Mouse (Mus musculus) lung, postnatal 0 days (tissue): Measurements from ENCODE around the gene Coro2b. TPM values are rescaled to one million over a fixed set of nuclear protein-coding genes. Genes with fewer than 3 reads are reported as not detected.
A peak's percentile ranks its signal among the peaks of the same experiment; 100 is the strongest.

ENCODE experiments used
- ATAC-seq: fragments of 200-750 bp; cut with Nextera tagmentation; 2 replicates; pipeline ENCODE4 v1.8.0; 2017; ENCODE audit warnings: moderate library complexity
- DNase-seq: peaks from one replicate; pipeline ENCODE4 v3.0.0-alpha.2; 2016; ENCODE audit warnings: low spot score
- H3K27ac ChIP-seq: fragments of 300-500 bp; sonication (generic); 2 replicates; pipeline ENCODE4 v1.5.1; 2014; ENCODE audit warnings: antibody characterized with exemption, mild to moderate bottlenecking, low read length, mixed read lengths
- H3K27me3 ChIP-seq: fragments of 300-500 bp; sonication (generic); replicated peaks from 2 replicates; pipeline ENCODE4 v1.6.1; 2014; ENCODE audit warnings: low read length, mixed read lengths; ENCODE audit not compliant: insufficient read depth
- H3K36me3 ChIP-seq: fragments of 300-500 bp; sonication (generic); 2 replicates; pipeline ENCODE4 v1.6.1; 2014; ENCODE audit warnings: low read length, mixed read lengths; ENCODE audit not compliant: insufficient read depth
- H3K4me1 ChIP-seq: fragments of 300-500 bp; sonication (generic); 2 replicates; pipeline ENCODE4 v1.6.1; 2014; ENCODE audit warnings: antibody characterized with exemption, low read depth, low read length, mixed read lengths; ENCODE audit not compliant: insufficient read depth
- H3K4me2 ChIP-seq: fragments of 300-500 bp; sonication (generic); replicated peaks from 2 replicates; pipeline ENCODE4 v1.6.1; 2014; ENCODE audit warnings: low read depth, mild to moderate bottlenecking, low read length, moderate library complexity, mixed read lengths
- H3K4me3 ChIP-seq: fragments of 300-500 bp; sonication (generic); 2 replicates; pipeline ENCODE4 v1.5.1; 2014; ENCODE audit warnings: low read depth, low read length
- H3K9ac ChIP-seq: fragments of 300-500 bp; sonication (generic); replicated peaks from 2 replicates; pipeline ENCODE4 v1.6.1; 2014; ENCODE audit warnings: low read depth, mild to moderate bottlenecking
- H3K9me3 ChIP-seq: fragments of 300-500 bp; sonication (generic); 2 replicates; pipeline ENCODE4 v1.6.1; 2016; ENCODE audit warnings: low read length, mixed read lengths
- CTCF ChIP-seq: IDR thresholded peaks from 2 replicates; pipeline ENCODE4 v1.5.1; 2016; ENCODE audit warnings: antibody characterized with exemption, mild to moderate bottlenecking
- EP300 ChIP-seq: IDR thresholded peaks from 2 replicates; pipeline ENCODE4 v1.6.1; 2016; ENCODE audit warnings: antibody characterized with exemption, mild to moderate bottlenecking, control low read depth
- WGBS: fragments of 180-500 bp; shearing (Covaris S2); extraction: QIAGEN DNeasy Blood & Tissue Kit; methylation state at CpG from one replicate; pipeline ENCODE4 v1.1.7; 2014; 5-methylcytosine and 5-hydroxymethylcytosine counted together
- polyA plus RNA-seq: library from polyadenylated mRNA; unstranded; fragments of >200 nt; fragmentation: Nextera tagmentation; extraction: Ambion mirVana; gene quantifications from 2 replicates; pipeline ENCODE4 v1.2.1, GENCODE M21; 2015

Coro2b gene
- polyA plus RNA-seq, 1 experiment from 2014 or later: 15.8 TPM

DNA sequence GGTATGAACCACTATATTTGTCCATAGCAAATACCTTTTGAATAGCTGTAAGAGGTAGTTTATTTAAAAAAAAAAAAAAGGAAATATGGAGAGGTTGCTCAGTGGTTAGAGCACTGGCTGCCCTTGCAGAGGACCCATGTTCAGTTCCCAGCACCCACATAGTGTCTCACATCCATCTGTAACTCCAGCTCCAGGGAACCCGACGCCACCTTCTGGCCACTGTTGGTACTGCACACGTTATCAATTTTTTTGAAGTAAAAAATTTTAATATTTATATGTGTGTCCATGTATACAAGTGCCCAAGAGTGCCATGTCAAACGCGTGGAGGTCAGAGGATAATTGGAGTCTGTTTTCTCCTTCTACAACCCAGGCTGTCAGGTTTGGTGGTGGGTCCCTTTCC is 118.1 kb downstream of the Coro2b start:
- no peak for DNase-seq
- Histone ChIP-seq H3K36me3 (no peaks in the 10 kb centered on the region), H3K9me3 (no peaks in the 10 kb centered on the region), H3K27ac (no peak overlapping the region), H3K4me1 (peaks cover 7% of the 10 kb centered on the region), H3K4me3 (no peak overlapping the region), H3K9ac (no peak overlapping the region), H3K27me3 (no peaks in the 10 kb centered on the region), H3K4me2 (no peak overlapping the region)
- TF ChIP-seq CTCF (peak; percentile 59), EP300 (no peak)
- WGBS: 65% methylated on average over 5 of the region's 5 CpGs
- ATAC-seq: no peak

GRCm38 (mm10) chr9:62407357-62408146 is 129.3 kb downstream of the Coro2b start:
- Histone ChIP-seq H3K27me3 (no peaks in the 10 kb centered on the region), H3K4me2 (no peak overlapping the region), H3K4me3 (no peak overlapping the region), H3K9ac (no peak overlapping the region), H3K4me1 (peaks cover 3% of the 10 kb centered on the region; the same call in 1 of the 2 replicates), H3K36me3 (no peaks in the 10 kb centered on the region), H3K27ac (0 out of 2 replicates have a peak overlapping the region, but pooled peaks have one; percentile 54), H3K9me3 (no peaks in the 10 kb centered on the region)
- peak; percentile 76 for ATAC-seq
- DNase-seq: peak; percentile 65
- TF ChIP-seq EP300 (peak; percentile 99), CTCF (peak; percentile 45)
- whole genome bisulfite sequencing: 50% methylated on average over 5 of the region's 5 CpGs

GRCm38 (mm10) chr9:62406423-62407013 is 130.3 kb downstream of the Coro2b start:
- H3K9ac ChIP-seq: no peak overlapping the region
- no peak overlapping the region for H3K4me2 ChIP-seq
- no peak overlapping the region for H3K27ac ChIP-seq
- H3K4me3 ChIP-seq: no peak overlapping the region
- H3K9me3 ChIP-seq: no peaks in the 10 kb centered on the region
- no peaks in the 10 kb centered on the region for H3K27me3 ChIP-seq
- H3K4me1 ChIP-seq: no peaks in the 10 kb centered on the region
- ATAC-seq: no peak
- no peaks in the 10 kb centered on the region for H3K36me3 ChIP-seq
- WGBS: 58% methylated on average over 7 of the region's 7 CpGs
- no peak for DNase-seq
- no peak for TF ChIP-seq EP300
- no peak for TF ChIP-seq CTCF

GRCm38 (mm10) chr9:62401589-62401988 is 135.3 kb downstream of the Coro2b start:
- H3K4me1 ChIP-seq: 0 out of 2 replicates have a peak, but pooled peaks cover 5% of the 10 kb centered on the region
- H3K27ac ChIP-seq: no peak overlapping the region
- no peaks in the 10 kb centered on the region for H3K27me3 ChIP-seq
- H3K4me3 ChIP-seq: no peak overlapping the region
- DNase-seq (no peak), ATAC-seq (no peak)
- TF ChIP-seq CTCF (no peak), EP300 (no peak)
- 57% methylated on average over 1 of the region's 1 CpGs for WGBS
- H3K9me3 ChIP-seq: no peaks in the 10 kb centered on the region
- no peak overlapping the region for H3K9ac ChIP-seq
- no peak overlapping the region for H3K4me2 ChIP-seq
- H3K36me3 ChIP-seq: no peaks in the 10 kb centered on the region

GRCm38 (mm10) chr9:62400531-62401170 is 136.2 kb downstream of the Coro2b start:
- ATAC-seq (peak; percentile 54), DNase-seq (peak; percentile 51)
- 0 out of 2 replicates have a peak, but pooled peaks cover 5% of the 10 kb centered on the region for H3K4me1 ChIP-seq
- H3K4me2 ChIP-seq: no peak overlapping the region
- H3K27ac ChIP-seq: no peak overlapping the region
- 37% methylated on average over 11 of the region's 11 CpGs for WGBS
- no peaks in the 10 kb centered on the region for H3K36me3 ChIP-seq
- no peaks in the 10 kb centered on the region for H3K27me3 ChIP-seq
- TF ChIP-seq CTCF (no peak), EP300 (no peak)
- no peaks in the 10 kb centered on the region for H3K9me3 ChIP-seq
- H3K9ac ChIP-seq: 0 out of 2 replicates have a peak overlapping the region, but pooled peaks have one; percentile 12
- no peak overlapping the region for H3K4me3 ChIP-seq

DNA sequence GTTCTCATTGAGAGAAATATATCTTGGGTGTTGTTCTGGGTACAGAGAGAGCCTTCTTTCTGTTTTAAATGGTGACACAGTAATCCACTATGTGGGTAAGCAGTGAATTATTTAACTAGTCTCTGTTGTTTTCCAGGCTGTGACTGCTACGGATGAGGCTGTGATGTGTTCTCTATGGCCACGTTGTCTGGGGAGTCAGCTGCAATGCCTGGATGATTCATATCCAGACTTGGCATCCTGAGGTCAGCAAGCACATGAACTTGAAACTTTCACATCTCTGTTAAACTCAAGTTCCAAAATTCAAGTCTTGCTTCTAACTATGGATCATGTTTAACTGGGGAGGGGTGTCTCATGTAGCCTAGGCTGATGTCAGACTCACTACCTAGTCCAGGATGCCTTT is 142.7 kb downstream of the Coro2b start:
- no peaks in the 10 kb centered on the region for H3K4me1 ChIP-seq
- ATAC-seq (no peak), DNase-seq (no peak)
- no peak overlapping the region for H3K27ac ChIP-seq
- TF ChIP-seq CTCF: no peak
- no peak for TF ChIP-seq EP300
- WGBS: 51% methylated on average over 2 of the region's 2 CpGs
- no peaks in the 10 kb centered on the region for H3K9me3 ChIP-seq
- H3K36me3 ChIP-seq: no peaks in the 10 kb centered on the region
- H3K27me3 ChIP-seq: no peaks in the 10 kb centered on the region
- H3K9ac ChIP-seq: no peak overlapping the region
- H3K4me3 ChIP-seq: no peak overlapping the region
- H3K4me2 ChIP-seq: no peak overlapping the region
